Mouse (Mus musculus): ENCODE data around the gene Ambra1. TPM values are rescaled to one million over a fixed set of nuclear protein-coding genes. Genes with fewer than 3 reads are reported as not detected.

Gene Ambra1
- polyA plus RNA-seq, 1 experiment, result 24.0 TPM

- Histone ChIP-seq H3K27ac (ENCODE audit: insufficient read depth, low read depth, low read length) (no peak overlapping the region), H3K4me1 (ENCODE audit: control insufficient read depth, insufficient read depth, low read length) (peaks cover 10% of the 10 kb centered on the region), H3K4me3 (ENCODE audit: insufficient read depth, low read length) (no peak overlapping the region)
- TF ChIP-seq CTCF (IDR thresholded peaks at IDR 0.05; ENCODE audit: low read depth, low read length), result no peak
- TF ChIP-seq POLR2A (IDR thresholded peaks at IDR 0.05; ENCODE audit: borderline replicate concordance, low read depth, low read length), result no peak
Observed at GRCm38 (mm10) chr2:91884616-91885015, 154.7 kb downstream of the Ambra1 start.

GRCm38 (mm10) chr2:91894716-91895115, 164.8 kb downstream of the Ambra1 start:
- no peak overlapping the region for H3K4me3 ChIP-seq (ENCODE audit: insufficient read depth, low read length)
- TF ChIP-seq CTCF (IDR thresholded peaks at IDR 0.05; ENCODE audit: low read depth, low read length) (no peak), POLR2A (IDR thresholded peaks at IDR 0.05; ENCODE audit: borderline replicate concordance, low read depth, low read length) (no peak)
- peaks cover 3% of the 10 kb centered on the region; the same call in 1 of the 2 replicates for H3K4me1 ChIP-seq (ENCODE audit: control insufficient read depth, insufficient read depth, low read length)
- no peak overlapping the region for H3K27ac ChIP-seq (ENCODE audit: insufficient read depth, low read depth, low read length)

GRCm38 (mm10) chr2:91895401-91895800, 165.5 kb downstream of the Ambra1 start:
- peaks cover 3% of the 10 kb centered on the region; the same call in 1 of the 2 replicates for H3K4me1 ChIP-seq (ENCODE audit: control insufficient read depth, insufficient read depth, low read length)
- H3K4me3 ChIP-seq (ENCODE audit: insufficient read depth, low read length), result no peak overlapping the region
- H3K27ac ChIP-seq (ENCODE audit: insufficient read depth, low read depth, low read length), result no peak overlapping the region
- TF ChIP-seq CTCF (IDR thresholded peaks at IDR 0.05; ENCODE audit: low read depth, low read length) (no peak), POLR2A (IDR thresholded peaks at IDR 0.05; ENCODE audit: borderline replicate concordance, low read depth, low read length) (no peak)

- no peak overlapping the region for H3K27ac ChIP-seq (ENCODE audit: insufficient read depth, low read depth, low read length)
- H3K4me1 ChIP-seq (ENCODE audit: control insufficient read depth, insufficient read depth, low read length), result peaks cover 3% of the 10 kb centered on the region; the same call in 1 of the 2 replicates
- TF ChIP-seq POLR2A (IDR thresholded peaks at IDR 0.05; ENCODE audit: borderline replicate concordance, low read depth, low read length), result no peak
- TF ChIP-seq CTCF (IDR thresholded peaks at IDR 0.05; ENCODE audit: low read depth, low read length), result no peak
- no peak overlapping the region for H3K4me3 ChIP-seq (ENCODE audit: insufficient read depth, low read length)
Observed at GRCm38 (mm10) chr2:91897968-91898367, 168.0 kb downstream of the Ambra1 start.

- peaks cover 3% of the 10 kb centered on the region; the same call in 1 of the 2 replicates for H3K4me1 ChIP-seq (ENCODE audit: control insufficient read depth, insufficient read depth, low read length)
- H3K27ac ChIP-seq (ENCODE audit: insufficient read depth, low read depth, low read length), result no peak overlapping the region
- no peak overlapping the region for H3K4me3 ChIP-seq (ENCODE audit: insufficient read depth, low read length)
- no peak for TF ChIP-seq CTCF (IDR thresholded peaks at IDR 0.05; ENCODE audit: low read depth, low read length)
- no peak for TF ChIP-seq POLR2A (IDR thresholded peaks at IDR 0.05; ENCODE audit: borderline replicate concordance, low read depth, low read length)
Observed at GRCm38 (mm10) chr2:91899141-91899540, 169.2 kb downstream of the Ambra1 start.

GRCm38 (mm10) chr2:91900431-91900830, 170.5 kb downstream of the Ambra1 start:
- TF ChIP-seq CTCF (IDR thresholded peaks at IDR 0.05; ENCODE audit: low read depth, low read length) (no peak), POLR2A (IDR thresholded peaks at IDR 0.05; ENCODE audit: borderline replicate concordance, low read depth, low read length) (no peak)
- Histone ChIP-seq H3K27ac (ENCODE audit: insufficient read depth, low read depth, low read length) (no peak overlapping the region), H3K4me1 (ENCODE audit: control insufficient read depth, insufficient read depth, low read length) (no peaks in the 10 kb centered on the region)

GRCm38 (mm10) chr2:91902336-91902735, 172.4 kb downstream of the Ambra1 start:
- Histone ChIP-seq H3K27ac (ENCODE audit: insufficient read depth, low read depth, low read length) (no peak overlapping the region), H3K4me1 (ENCODE audit: control insufficient read depth, insufficient read depth, low read length) (no peaks in the 10 kb centered on the region), H3K4me3 (ENCODE audit: insufficient read depth, low read length) (no peak overlapping the region)
- TF ChIP-seq CTCF (IDR thresholded peaks at IDR 0.05; ENCODE audit: low read depth, low read length), result no peak
- TF ChIP-seq POLR2A (IDR thresholded peaks at IDR 0.05; ENCODE audit: borderline replicate concordance, low read depth, low read length), result no peak

More at GRCm38 (mm10) chr2:91900431-91900830, 170.5 kb downstream of the Ambra1 start:
- no peak overlapping the region for H3K4me3 ChIP-seq (ENCODE audit: insufficient read depth, low read length)

GRCm38 (mm10) chr2:91903171-91903925, 173.4 kb downstream of the Ambra1 start:
- no peaks in the 10 kb centered on the region for H3K4me1 ChIP-seq (ENCODE audit: control insufficient read depth, insufficient read depth, low read length)
- TF ChIP-seq CTCF (IDR thresholded peaks at IDR 0.05; ENCODE audit: low read depth, low read length) (no peak), POLR2A (IDR thresholded peaks at IDR 0.05; ENCODE audit: borderline replicate concordance, low read depth, low read length) (no peak)
- H3K27ac ChIP-seq (ENCODE audit: insufficient read depth, low read depth, low read length), result no peak overlapping the region
- no peak overlapping the region for H3K4me3 ChIP-seq (ENCODE audit: insufficient read depth, low read length)

GRCm38 (mm10) chr2:91904618-91905307, 174.8 kb downstream of the Ambra1 start:
- Histone ChIP-seq H3K4me1 (ENCODE audit: control insufficient read depth, insufficient read depth, low read length) (no peaks in the 10 kb centered on the region), H3K27ac (ENCODE audit: insufficient read depth, low read depth, low read length) (no peak overlapping the region), H3K4me3 (ENCODE audit: insufficient read depth, low read length) (no peak overlapping the region)
- TF ChIP-seq CTCF (IDR thresholded peaks at IDR 0.05; ENCODE audit: low read depth, low read length) (no peak), POLR2A (IDR thresholded peaks at IDR 0.05; ENCODE audit: borderline replicate concordance, low read depth, low read length) (no peak)

- no peak overlapping the region for H3K4me3 ChIP-seq (ENCODE audit: insufficient read depth, low read length)
- no peak for TF ChIP-seq CTCF (IDR thresholded peaks at IDR 0.05; ENCODE audit: low read depth, low read length)
- TF ChIP-seq POLR2A (IDR thresholded peaks at IDR 0.05; ENCODE audit: borderline replicate concordance, low read depth, low read length), result no peak
Observed at GRCm38 (mm10) chr2:91906141-91906540, 176.2 kb downstream of the Ambra1 start.

More at GRCm38 (mm10) chr2:91906141-91906540, 176.2 kb downstream of the Ambra1 start:
- Histone ChIP-seq H3K4me1 (ENCODE audit: control insufficient read depth, insufficient read depth, low read length) (no peaks in the 10 kb centered on the region), H3K27ac (ENCODE audit: insufficient read depth, low read depth, low read length) (no peak overlapping the region)
